Mouse (Mus musculus) stomach, postnatal 0 days (tissue): ENCODE measurements around the gene Actn1.

Source experiments
- CTCF ChIP-seq: IDR thresholded peaks from 2 replicates; pipeline ENCODE4 v1.5.1; 2016; ENCODE audit warnings: antibody characterized with exemption, low read depth, mild to moderate bottlenecking, moderate library complexity
- EP300 ChIP-seq: optimal IDR thresholded peaks from 2 replicates; pipeline ENCODE3; 2016; ENCODE audit warnings: antibody characterized with exemption

- TF ChIP-seq CTCF (no peak), EP300 (no peak)
Observed at GRCm38 (mm10) chr12:80232840-80233218, 27.3 kb downstream of the Actn1 start.
